9 mouse cellular contexts compared by ENCODE assay signal in genomic region chr8:110665000-110665399, GRCm38 (mm10). TPM values are rescaled to one million over a fixed set of nuclear protein-coding genes. Genes with fewer than 3 reads are reported as not detected.
DNase-seq lines count a peak whose midpoint lies in the region; ATAC-seq and TF ChIP-seq lines count a peak whose summit lies in the region.
"Had no signal": no experiment of that assay in that cellular context is flagged by ENCODE, and none has a peak within 500 bp of the region (broad histone marks: within the 10 kb centered on the region; RNA-seq: fewer than 3 reads in every experiment).

No protein-coding gene starts in this region.

- no peak for ATAC-seq in heart, embryonic 15.5 days (replicated peaks; ENCODE audit: insufficient number of reproducible peaks, insufficient read depth, low FRiP score, low read depth)
- ATAC-seq in neural tube, embryonic 13.5 days (ENCODE audit: low read depth), result no peak
- no peak for ATAC-seq in hindbrain, embryonic 15.5 days (ENCODE audit: low FRiP score, low read depth)

- 83% methylated on average over 3 of the region's 3 CpGs for WGBS in heart, embryonic 15.5 days
- WGBS in neural tube, embryonic 13.5 days, result 67% methylated on average over 3 of the region's 3 CpGs
- WGBS in hindbrain, embryonic 15.5 days, result 61% methylated on average over 3 of the region's 3 CpGs
- 64% methylated on average over 3 of the region's 3 CpGs for WGBS in olfactory bulb, adult 2 months

- H3K9me3 ChIP-seq in heart, embryonic 15.5 days (replicated peaks), result no peaks in the 10 kb centered on the region
- no peaks in the 10 kb centered on the region for H3K9me3 ChIP-seq in neural tube, embryonic 13.5 days
- no peaks in the 10 kb centered on the region for H3K9me3 ChIP-seq in hindbrain, embryonic 15.5 days

- no peak for TF ChIP-seq CTCF in olfactory bulb, adult 2 months (IDR thresholded peaks at IDR 0.05; ENCODE audit: insufficient read depth, low read depth, low read length)

- DNase-seq in heart, adult 8-10 months (ENCODE audit: low spot score), result no peak
- no peak for DNase-seq in neural tube, embryonic 10.5 days (ENCODE audit: extremely low spot score, low spot score)
- no peak for DNase-seq in frontal cortex, postnatal 25 days (ENCODE audit: low spot score in 2 of 2)
- no peak for DNase-seq in thymus, postnatal 4 days

- TF ChIP-seq POLR2A in olfactory bulb, adult 2 months (IDR thresholded peaks at IDR 0.05; ENCODE audit: insufficient read depth, low read depth, low read length), result no peak

- H3K27ac ChIP-seq in heart, embryonic 15.5 days, result 0 out of 2 replicates have a peak overlapping the region, but pooled peaks have one; percentile 8
- peak overlapping the region; percentile 74 for H3K27ac ChIP-seq in neural tube, embryonic 13.5 days (replicated peaks)
- peak overlapping the region; percentile 90 for H3K27ac ChIP-seq in hindbrain, embryonic 15.5 days (replicated peaks)
- H3K27ac ChIP-seq in olfactory bulb, adult 2 months (ENCODE audit: insufficient read depth, low read depth, low read length), result peak overlapping the region; percentile 56; the same call in 1 of the 2 replicates
- H3K27ac ChIP-seq: liver, embryonic 14.5 days had no signal

- no peaks in the 10 kb centered on the region for H3K27me3 ChIP-seq in heart, embryonic 15.5 days
- no peaks in the 10 kb centered on the region for H3K27me3 ChIP-seq in neural tube, embryonic 13.5 days
- H3K27me3 ChIP-seq in hindbrain, embryonic 15.5 days, result no peaks in the 10 kb centered on the region

- peaks cover 23% of the 10 kb centered on the region for H3K4me1 ChIP-seq in heart, embryonic 15.5 days (replicated peaks)
- peaks cover 26% of the 10 kb centered on the region for H3K4me1 ChIP-seq in neural tube, embryonic 13.5 days (replicated peaks)
- peaks cover 29% of the 10 kb centered on the region for H3K4me1 ChIP-seq in hindbrain, embryonic 15.5 days (replicated peaks)
- H3K4me1 ChIP-seq in olfactory bulb, adult 2 months (ENCODE audit: control insufficient read depth, insufficient read depth, low read length), result peaks cover 13% of the 10 kb centered on the region

- no peak overlapping the region for H3K4me2 ChIP-seq in heart, embryonic 15.5 days
- H3K4me2 ChIP-seq in neural tube, embryonic 13.5 days, result no peak overlapping the region
- H3K4me2 ChIP-seq in hindbrain, embryonic 15.5 days, result no peak overlapping the region

- H3K9ac ChIP-seq in heart, embryonic 15.5 days, result no peak overlapping the region
- no peak overlapping the region for H3K9ac ChIP-seq in neural tube, embryonic 13.5 days
- H3K9ac ChIP-seq in hindbrain, embryonic 15.5 days, result no peak overlapping the region
- H3K9ac ChIP-seq: liver, embryonic 14.5 days had no signal

- no peaks in the 10 kb centered on the region for H3K36me3 ChIP-seq in heart, embryonic 15.5 days
- H3K36me3 ChIP-seq in neural tube, embryonic 13.5 days, result peaks cover 21% of the 10 kb centered on the region
- H3K36me3 ChIP-seq in hindbrain, embryonic 15.5 days, result peaks cover 7% of the 10 kb centered on the region; the same call in 1 of the 2 replicates

- H3K4me3 ChIP-seq in heart, embryonic 15.5 days, result no peak overlapping the region
- no peak overlapping the region for H3K4me3 ChIP-seq in neural tube, embryonic 13.5 days
- H3K4me3 ChIP-seq in hindbrain, embryonic 15.5 days, result no peak overlapping the region
- no peak overlapping the region for H3K4me3 ChIP-seq in olfactory bulb, adult 2 months (ENCODE audit: insufficient read depth, low read depth, low read length)

RNA-seq across cellular contexts. Expression of gene Vac14, which starts 46.6 kb away (rescaled TPM):
- 12.6 and 17.5 TPM in 2 replicates for polyA plus RNA-seq in heart, embryonic 15.5 days (2015; fragmentation: Nextera tagmentation; extraction: Ambion mirVana)
- total RNA-seq in heart, adult 8-10 months (2022), result 10 to 100 TPM; 14.0 to 18.3 (median 16.3) TPM
- polyA plus RNA-seq in neural tube, embryonic 13.5 days (2015; fragmentation: Nextera tagmentation; extraction: Ambion mirVana), result 25.2 TPM in 2 replicates
- polyA plus RNA-seq in hindbrain, embryonic 15.5 days (2015; fragmentation: Nextera tagmentation; extraction: Ambion mirVana), result 29.3 and 33.6 TPM in 2 replicates
- not detected in 2 replicates for polyA plus RNA-seq in olfactory bulb, adult 2 months (2012; ENCODE audit: insufficient read depth, insufficient read length, low replicate concordance, missing spikeins)

RNA-seq across cellular contexts. Expression of gene Mtss1l, which starts 56.3 kb away (rescaled TPM):
- polyA plus RNA-seq in heart, embryonic 15.5 days (2015; fragmentation: Nextera tagmentation; extraction: Ambion mirVana), result 10.1 and 15.7 TPM in 2 replicates
- total RNA-seq in heart, adult 8-10 months (2022), result 10 to 100 TPM; 37.7 to 46.3 (median 39.9) TPM
- 13.3 and 14.0 TPM in 2 replicates for polyA plus RNA-seq in neural tube, embryonic 13.5 days (2015; fragmentation: Nextera tagmentation; extraction: Ambion mirVana)
- 51.8 and 62.3 TPM in 2 replicates for polyA plus RNA-seq in hindbrain, embryonic 15.5 days (2015; fragmentation: Nextera tagmentation; extraction: Ambion mirVana)
- not detected in 2 replicates for polyA plus RNA-seq in olfactory bulb, adult 2 months (2012; ENCODE audit: insufficient read depth, insufficient read length, low replicate concordance, missing spikeins)

Comparison
In these comparisons a context has a peak if more than half of its experiments do, and no peak if none do; other contexts are left out.
1. H3K27ac ChIP-seq: peak in every context shown above with its lines; median percentile 90 in hindbrain, embryonic 15.5 days; 74 in neural tube, embryonic 13.5 days; 56 in olfactory bulb, adult 2 months; 8 in heart, embryonic 15.5 days.